Mouse (Mus musculus): Measurements from ENCODE around the gene Rsph14. TPM values are rescaled to one million over a fixed set of nuclear protein-coding genes. Genes with fewer than 3 reads are reported as not detected.

Rsph14 gene
- 8.4 TPM for polyA plus RNA-seq (2014; fragmentation: Illumina TruSeq; extraction: RNeasy Lipid Tissue Mini Kit (QIAGEN cat#74804); ENCODE audit: low read depth, low replicate concordance)

DNA sequence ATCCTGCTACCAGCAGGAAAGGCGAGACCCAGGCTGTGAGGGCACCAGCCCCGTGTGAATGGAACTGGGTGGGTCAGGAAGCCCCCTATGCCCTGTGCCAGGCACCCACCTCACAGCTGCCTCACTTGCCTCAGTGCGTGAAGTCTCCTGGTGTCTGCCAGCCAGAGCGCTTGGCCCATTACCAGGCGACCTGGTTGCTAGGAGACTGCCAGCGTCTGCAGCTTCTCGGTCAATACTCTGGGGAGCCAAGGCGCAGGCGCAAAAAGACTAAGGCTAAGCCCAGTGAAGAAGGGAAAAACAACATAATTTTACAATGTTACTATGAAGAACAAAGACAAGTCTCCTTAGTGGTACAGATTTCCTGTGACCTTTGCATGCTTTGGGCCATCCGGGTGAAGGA lies at the start of gene Rsph14:
TSS of gene Rsph14 (minus strand) at position 192 of the 400 bp plus-strand sequence.

DNA sequence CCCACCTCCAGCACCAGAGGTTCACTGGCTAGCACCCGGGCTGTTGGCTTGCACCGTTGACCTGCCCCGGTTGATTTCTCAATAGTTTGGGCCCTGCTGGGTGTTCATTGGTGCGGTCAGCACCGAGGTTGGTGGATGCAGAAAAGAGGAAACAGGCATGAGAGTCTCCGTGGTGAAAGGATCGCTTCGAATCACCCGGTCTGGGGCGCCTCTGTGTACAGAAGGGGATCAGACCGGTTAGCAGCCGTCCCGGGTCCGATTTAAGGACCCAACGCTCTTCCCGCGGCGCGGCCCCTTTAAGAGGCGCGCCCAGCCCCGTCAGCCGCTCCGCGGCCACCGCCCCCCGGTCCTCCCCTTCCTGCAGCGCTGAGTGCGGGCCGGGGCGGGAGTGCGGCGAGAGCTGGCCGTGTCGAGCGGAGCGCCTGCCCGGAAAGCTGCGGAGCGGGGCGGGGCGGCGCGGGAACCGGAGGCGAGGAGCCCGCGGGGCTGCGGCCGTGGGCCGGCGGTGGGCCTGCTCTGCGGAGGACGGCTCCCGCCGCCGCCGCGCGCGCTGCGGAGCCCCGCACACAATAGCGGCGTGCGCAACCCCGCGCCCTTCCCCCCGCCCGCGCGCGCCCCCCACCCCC lies 27.9 kb upstream of the Rsph14 start, which contains the start of gene Bcr:
TSS of gene Bcr (plus strand) at position 376 of the 626 bp plus-strand sequence.

DNA sequence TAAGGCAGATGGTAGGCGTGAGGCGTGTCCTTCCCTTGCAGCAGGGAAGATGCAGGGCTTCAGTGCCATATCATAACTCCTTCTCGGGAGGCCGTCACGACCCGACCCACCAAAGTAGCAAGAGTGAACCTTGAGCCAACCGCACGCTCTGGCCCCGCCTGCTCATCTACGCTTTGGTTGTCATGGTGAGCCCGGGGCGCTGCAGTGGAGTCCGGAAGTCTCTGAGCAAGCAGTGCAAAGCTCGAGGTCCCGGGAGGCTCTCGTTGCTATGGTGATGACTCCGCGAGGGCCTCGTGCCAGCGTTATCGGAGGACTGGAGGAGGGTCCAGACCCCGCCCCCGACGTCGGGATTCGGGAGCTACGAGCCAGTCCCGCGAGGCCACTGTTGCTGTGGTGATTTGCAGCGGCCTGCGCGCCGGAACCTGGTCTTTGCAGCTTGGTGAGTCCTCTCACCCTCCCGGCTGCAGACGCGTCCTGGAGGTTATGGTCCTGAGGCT lies 4.5 kb upstream of the Rsph14 start, which contains the start of gene Rab36:
TSS of gene Rab36 (plus strand) at position 176 of the 497 bp plus-strand sequence.

DNA sequence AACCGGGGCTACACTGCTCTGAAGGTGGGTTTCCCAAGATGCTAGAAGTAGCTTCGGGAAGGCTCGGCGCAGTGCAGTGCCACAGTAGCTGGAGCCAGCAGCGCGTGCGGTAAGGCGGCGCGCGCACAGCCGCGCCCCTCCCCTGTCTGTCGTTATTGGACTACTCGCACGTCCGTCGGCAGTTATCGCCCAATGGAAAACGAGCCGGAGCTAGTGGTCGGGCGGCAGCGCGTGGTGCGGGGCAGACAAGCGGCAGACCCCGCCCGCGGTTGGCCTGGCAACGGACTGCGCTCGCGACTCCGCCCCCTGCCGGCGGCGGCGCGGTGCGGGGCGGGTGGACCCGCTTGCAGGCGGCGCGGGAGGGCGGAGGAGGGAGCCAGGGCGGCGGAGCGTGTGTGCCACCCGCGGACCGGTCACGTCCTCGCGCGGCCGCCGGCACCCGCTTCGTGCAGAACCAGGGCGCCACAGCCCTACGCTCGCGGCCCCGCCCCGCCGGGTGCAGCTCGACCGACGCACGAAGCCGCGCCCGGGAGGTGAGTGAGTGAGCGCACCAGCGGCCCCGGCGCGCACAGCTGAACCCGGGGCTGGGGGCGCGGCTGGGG lies 65.4 kb downstream of the Rsph14 start, which contains the start of gene Gnaz:
TSS of gene Gnaz (plus strand) at position 328 of the 602 bp plus-strand sequence.

Other genes with a start within 250 kb of the Rsph14 start
- gene Gnaz, start 65.4 kb downstream of the Rsph14 start, polyA plus RNA-seq (2014; fragmentation: Illumina TruSeq; extraction: RNeasy Lipid Tissue Mini Kit (QIAGEN cat#74804); ENCODE audit: low read depth, low replicate concordance) = 0.63 TPM
- gene Rab36, start 4.5 kb upstream of the Rsph14 start, polyA plus RNA-seq (2014; fragmentation: Illumina TruSeq; extraction: RNeasy Lipid Tissue Mini Kit (QIAGEN cat#74804); ENCODE audit: low read depth, low replicate concordance) = 4.6 TPM
- gene Bcr, start 28.0 kb upstream of the Rsph14 start, polyA plus RNA-seq (2014; fragmentation: Illumina TruSeq; extraction: RNeasy Lipid Tissue Mini Kit (QIAGEN cat#74804); ENCODE audit: low read depth, low replicate concordance) = 13.4 TPM
- 15.3 TPM for gene Specc1l, start 179.5 kb upstream of the Rsph14 start, polyA plus RNA-seq (2014; fragmentation: Illumina TruSeq; extraction: RNeasy Lipid Tissue Mini Kit (QIAGEN cat#74804); ENCODE audit: low read depth, low replicate concordance)

All from testis, adult 10 weeks (tissue).